Mouse (Mus musculus) bone marrow macrophage, adult 2 months (primary cell): ENCODE data around the gene Stk16.

ENCODE experiments used
- CTCF ChIP-seq: IDR thresholded peaks from 2 replicates; pipeline ENCODE4 v1.5.1; 2012; ENCODE audit warnings: low read depth, mild to moderate bottlenecking, low read length, moderate library complexity
- POLR2A ChIP-seq: IDR thresholded peaks from 2 replicates; pipeline ENCODE4 v1.6.1; 2012; ENCODE audit warnings: mild to moderate bottlenecking, low read depth, low read length, borderline replicate concordance

- no peak for TF ChIP-seq CTCF
- no peak for TF ChIP-seq POLR2A
These were observed 39.9 kb downstream of the Stk16 start for GRCm38 (mm10) chr1:75250498-75250897.
